Mouse (Mus musculus): ENCODE data around the gene Smchd1. TPM values are rescaled to one million over a fixed set of nuclear protein-coding genes. Genes with fewer than 3 reads are reported as not detected.
A peak's percentile ranks its signal among the peaks of the same experiment; 100 is the strongest.
"Not testable (repeated sequence)": the region's sequence is repeated elsewhere in the genome, so short reads cannot be mapped to it uniquely, and the experiment has no call there.

Smchd1 gene
- polyA plus RNA-seq, 1 experiment from 2014 or later = 58.3 TPM

GRCm38 (mm10) chr17:71336421-71336820, 138.7 kb downstream of the Smchd1 start:
- Histone ChIP-seq H3K4me2 (no peak overlapping the region), H3K36me3 (no peaks in the 10 kb centered on the region), H3K9ac (no peak overlapping the region), H3K4me1 (no peaks in the 10 kb centered on the region), H3K4me3 (replicated peaks) (no peak overlapping the region), H3K27me3 (replicated peaks) (no peaks in the 10 kb centered on the region), H3K9me3 (no peaks in the 10 kb centered on the region), H3K27ac (no peak overlapping the region)
- ATAC-seq (ENCODE audit: insufficient read depth, low FRiP score, low read depth) = no peak
- WGBS = 43% methylated on average over 8 of the region's 8 CpGs

- H3K4me1 ChIP-seq = no peaks in the 10 kb centered on the region
- WGBS = 46% methylated on average over 15 of the region's 15 CpGs
- no peak overlapping the region for H3K4me3 ChIP-seq (replicated peaks)
Measured at GRCm38 (mm10) chr17:71332298-71332697, 142.8 kb downstream of the Smchd1 start.

DNA sequence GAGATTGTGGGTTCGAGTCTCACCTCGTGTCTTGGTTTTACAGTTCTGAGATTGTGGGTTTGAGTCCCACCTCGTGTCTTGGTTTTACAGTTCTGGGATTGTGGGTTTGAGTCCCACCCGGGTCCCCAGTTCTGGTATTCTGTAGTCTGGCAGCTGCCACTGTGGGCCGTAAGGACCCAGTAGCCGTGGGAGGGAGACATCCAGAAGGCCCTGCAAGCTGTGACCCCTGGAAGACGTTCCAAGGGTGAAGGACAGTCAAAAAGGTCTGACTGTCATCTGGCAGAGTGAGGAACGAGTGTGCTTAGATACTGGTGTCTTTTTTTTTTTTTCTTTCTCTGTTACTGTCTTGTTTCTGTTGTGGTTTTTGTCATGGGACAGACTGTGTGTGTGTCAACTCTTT, 154.4 kb downstream of the Smchd1 start:
- H3K4me2 ChIP-seq; H3K4me3 ChIP-seq (replicated peaks); H3K4me1 ChIP-seq; H3K27me3 ChIP-seq (replicated peaks); H3K9ac ChIP-seq; H3K9me3 ChIP-seq; H3K36me3 ChIP-seq; H3K27ac ChIP-seq; ATAC-seq (ENCODE audit: insufficient read depth, low FRiP score, low read depth): not testable (repeated sequence)
- WGBS = 92% methylated on average over 8 of the region's 8 CpGs

More at GRCm38 (mm10) chr17:71332298-71332697, 142.8 kb downstream of the Smchd1 start:
- Histone ChIP-seq H3K9ac (no peak overlapping the region), H3K27ac (no peak overlapping the region), H3K36me3 (no peaks in the 10 kb centered on the region), H3K4me2 (no peak overlapping the region), H3K27me3 (replicated peaks) (no peaks in the 10 kb centered on the region), H3K9me3 (no peaks in the 10 kb centered on the region)
- no peak for ATAC-seq (ENCODE audit: insufficient read depth, low FRiP score, low read depth)

- Histone ChIP-seq H3K9ac (no peak overlapping the region), H3K36me3 (no peaks in the 10 kb centered on the region), H3K27me3 (replicated peaks) (no peaks in the 10 kb centered on the region), H3K4me3 (replicated peaks) (no peak overlapping the region), H3K4me1 (no peaks in the 10 kb centered on the region), H3K27ac (no peak overlapping the region), H3K9me3 (no peaks in the 10 kb centered on the region), H3K4me2 (no peak overlapping the region)
- 88% methylated on average over 3 of the region's 3 CpGs for WGBS
- ATAC-seq (ENCODE audit: insufficient read depth, low FRiP score, low read depth) = no peak
Measured at GRCm38 (mm10) chr17:71319361-71319760, 155.8 kb downstream of the Smchd1 start.

- no peaks in the 10 kb centered on the region for H3K27me3 ChIP-seq (replicated peaks)
- no peak overlapping the region for H3K4me2 ChIP-seq
- no peak overlapping the region for H3K9ac ChIP-seq
- H3K36me3 ChIP-seq = no peaks in the 10 kb centered on the region
- H3K27ac ChIP-seq = no peak overlapping the region
- 93% methylated on average over 4 of the region's 4 CpGs for WGBS
- H3K4me3 ChIP-seq (replicated peaks) = no peak overlapping the region
- no peak for ATAC-seq (ENCODE audit: insufficient read depth, low FRiP score, low read depth)
- no peaks in the 10 kb centered on the region for H3K4me1 ChIP-seq
- H3K9me3 ChIP-seq = no peaks in the 10 kb centered on the region
Measured at GRCm38 (mm10) chr17:71317571-71317970, 157.6 kb downstream of the Smchd1 start.

GRCm38 (mm10) chr17:71314315-71314714, 160.8 kb downstream of the Smchd1 start:
- peaks cover 26% of the 10 kb centered on the region for H3K27me3 ChIP-seq (replicated peaks)
- H3K4me2 ChIP-seq = no peak overlapping the region
- H3K4me1 ChIP-seq = peaks cover 13% of the 10 kb centered on the region
- no peak overlapping the region for H3K27ac ChIP-seq
- H3K36me3 ChIP-seq = no peaks in the 10 kb centered on the region
- ATAC-seq (ENCODE audit: insufficient read depth, low FRiP score, low read depth) = no peak
- no peak overlapping the region for H3K4me3 ChIP-seq (replicated peaks)
- H3K9ac ChIP-seq = no peak overlapping the region
- H3K9me3 ChIP-seq = no peaks in the 10 kb centered on the region
- 74% methylated on average over 4 of the region's 4 CpGs for WGBS

- Histone ChIP-seq H3K27ac (no peak within 1 kb of the TSS), H3K9me3 (no peaks in the 10 kb centered on the region), H3K4me1 (peaks cover 13% of the 10 kb centered on the region), H3K27me3 (replicated peaks) (peaks cover 30% of the 10 kb centered on the region), H3K4me3 (replicated peaks) (peak within 1 kb of the TSS; percentile 55), H3K9ac (peak within 1 kb of the TSS; percentile 39; the same call in 1 of the 2 replicates), H3K36me3 (no peaks in the 10 kb centered on the region), H3K4me2 (peak within 1 kb of the TSS; percentile 100)
- no peak for ATAC-seq (ENCODE audit: insufficient read depth, low FRiP score, low read depth)
- 7% methylated on average over 20 of the region's 20 CpGs for WGBS
Measured at GRCm38 (mm10) chr17:71311340-71312171, 163.6 kb downstream of the Smchd1 start, which contains the start of gene Emilin2. Gene Emilin2 (minus strand): TSS chr17:71311978.

DNA sequence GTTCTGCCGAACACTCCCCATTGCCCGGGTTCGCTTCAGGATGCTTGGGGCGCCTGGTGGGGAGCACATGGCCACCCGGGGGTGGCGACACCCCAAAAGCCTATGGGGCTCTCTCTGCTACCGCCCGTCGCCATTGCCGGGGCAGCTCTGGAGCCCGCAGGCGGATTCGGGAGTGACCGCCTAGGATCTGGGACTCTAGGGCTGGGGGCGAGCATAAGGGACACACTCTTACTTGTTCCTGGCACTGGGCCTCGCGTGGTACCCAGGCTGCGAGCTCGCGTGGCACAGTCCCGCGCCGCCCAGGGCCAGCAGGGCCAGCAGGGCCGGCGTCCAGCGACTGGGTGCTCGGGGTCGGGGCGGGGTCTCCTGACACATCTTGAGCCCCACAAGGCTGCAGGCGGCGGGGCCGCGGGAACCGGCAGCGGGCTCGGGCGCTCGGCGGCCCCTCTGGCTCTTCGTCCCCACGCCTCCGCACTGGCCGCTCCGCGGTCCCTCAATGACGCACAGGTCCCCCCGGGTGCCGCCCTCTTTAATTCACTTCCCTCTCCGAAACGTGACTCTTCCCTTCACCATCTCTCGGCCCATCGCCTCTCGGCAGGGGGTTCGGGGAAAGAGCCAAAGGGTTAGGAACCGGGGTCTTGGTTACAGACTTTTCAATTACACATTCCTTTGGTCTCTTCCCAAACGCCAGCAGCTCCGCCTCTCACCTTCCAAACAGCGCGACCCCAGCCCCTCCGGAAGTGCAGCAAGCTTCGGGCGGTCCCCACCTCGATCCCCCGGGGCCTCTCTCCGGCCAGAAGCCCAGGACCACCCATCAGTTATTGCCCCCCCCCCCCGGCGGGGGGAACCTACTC, 164.4 kb downstream of the Smchd1 start:
- H3K4me1 ChIP-seq = peaks cover 13% of the 10 kb centered on the region
- peak overlapping the region; percentile 100 for H3K4me2 ChIP-seq
- WGBS = under 1% methylated on average over 60 of the region's 67 CpGs
- H3K27ac ChIP-seq = no peak overlapping the region
- peak; percentile 61; the same call in 1 of the 2 replicates for ATAC-seq (ENCODE audit: insufficient read depth, low FRiP score, low read depth)
- H3K9me3 ChIP-seq = no peaks in the 10 kb centered on the region
- H3K36me3 ChIP-seq = no peaks in the 10 kb centered on the region
- H3K9ac ChIP-seq = peak overlapping the region; percentile 39
- H3K27me3 ChIP-seq (replicated peaks) = peaks cover 30% of the 10 kb centered on the region
- H3K4me3 ChIP-seq (replicated peaks) = peak overlapping the region; percentile 55

GRCm38 (mm10) chr17:71309711-71310485, 165.2 kb downstream of the Smchd1 start:
- H3K4me3 ChIP-seq (replicated peaks) = peak overlapping the region; percentile 55
- no peaks in the 10 kb centered on the region for H3K36me3 ChIP-seq
- no peak for ATAC-seq (ENCODE audit: insufficient read depth, low FRiP score, low read depth)
- H3K27ac ChIP-seq = no peak overlapping the region
- no peaks in the 10 kb centered on the region for H3K9me3 ChIP-seq
- H3K4me2 ChIP-seq = peak overlapping the region; percentile 100
- peaks cover 30% of the 10 kb centered on the region for H3K27me3 ChIP-seq (replicated peaks)
- WGBS = 8% methylated on average over 23 of the region's 23 CpGs
- H3K9ac ChIP-seq = 0 out of 2 replicates have a peak overlapping the region, but pooled peaks have one; percentile 39
- peaks cover 13% of the 10 kb centered on the region for H3K4me1 ChIP-seq

GRCm38 (mm10) chr17:71309141-71309540, 166.0 kb downstream of the Smchd1 start:
- peaks cover 30% of the 10 kb centered on the region for H3K27me3 ChIP-seq (replicated peaks)
- no peak overlapping the region for H3K9ac ChIP-seq
- no peak overlapping the region for H3K27ac ChIP-seq
- WGBS = 48% methylated on average over 14 of the region's 14 CpGs
- no peak overlapping the region for H3K4me3 ChIP-seq (replicated peaks)
- H3K4me1 ChIP-seq = peaks cover 13% of the 10 kb centered on the region
- 0 out of 2 replicates have a peak overlapping the region, but pooled peaks have one; percentile 2 for H3K4me2 ChIP-seq
- no peak for ATAC-seq (ENCODE audit: insufficient read depth, low FRiP score, low read depth)
- no peaks in the 10 kb centered on the region for H3K36me3 ChIP-seq
- no peaks in the 10 kb centered on the region for H3K9me3 ChIP-seq

DNA sequence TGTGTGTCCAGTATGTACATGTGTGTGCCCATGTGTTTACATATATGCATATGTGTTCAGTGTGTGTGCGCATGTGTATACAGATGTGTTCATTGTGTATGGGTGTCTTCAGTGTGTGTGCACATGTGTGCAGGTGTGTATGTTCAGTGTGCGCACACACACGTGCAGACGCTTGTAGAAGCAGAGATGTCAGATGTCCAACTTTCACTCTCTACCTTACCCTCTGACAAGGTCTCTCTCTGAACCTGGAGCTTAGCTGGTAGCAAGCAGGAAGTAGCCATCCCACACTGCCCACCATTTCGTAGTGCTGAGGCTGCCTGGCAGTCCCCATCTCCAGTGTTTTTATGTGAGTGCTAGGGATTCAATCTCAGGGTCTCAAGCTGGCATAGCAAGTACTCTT, 166.8 kb downstream of the Smchd1 start:
- no peak overlapping the region for H3K9ac ChIP-seq
- peaks cover 30% of the 10 kb centered on the region for H3K27me3 ChIP-seq (replicated peaks)
- no peak for ATAC-seq (ENCODE audit: insufficient read depth, low FRiP score, low read depth)
- H3K4me1 ChIP-seq = peaks cover 13% of the 10 kb centered on the region
- WGBS = 92% methylated on average over 5 of the region's 5 CpGs
- no peaks in the 10 kb centered on the region for H3K36me3 ChIP-seq
- H3K4me3 ChIP-seq (replicated peaks) = no peak overlapping the region
- no peak overlapping the region for H3K4me2 ChIP-seq
- H3K27ac ChIP-seq = no peak overlapping the region
- no peaks in the 10 kb centered on the region for H3K9me3 ChIP-seq
